ENCODE assay signal across 9 mouse cellular contexts in genomic region chr1:119420984-119421575, GRCm38 (mm10). TPM values are rescaled to one million over a fixed set of nuclear protein-coding genes. Genes with fewer than 3 reads are reported as not detected.
DNase-seq lines count a peak whose midpoint lies in the region; ATAC-seq and TF ChIP-seq lines count a peak whose summit lies in the region.
"Had no signal": no experiment of that assay in that cellular context is flagged by ENCODE, and none has a peak within 500 bp of the region (broad histone marks: within the 10 kb centered on the region; RNA-seq: fewer than 3 reads in every experiment).

No protein-coding gene starts in this region.

- DNase-seq in embryonic facial prominence, embryonic 14.5 days (ENCODE audit: low spot score), result peak; percentile 36
- DNase-seq in hindbrain, embryonic 11.5 days (ENCODE audit: low spot score), result peak; percentile 51

- WGBS in embryonic facial prominence, embryonic 14.5 days, result under 1% methylated on average over 19 of the region's 78 CpGs
- WGBS in hindbrain, embryonic 11.5 days, result 0% methylated on average over 42 of the region's 78 CpGs
- WGBS in liver, embryonic 12.5 days (ENCODE audit: insufficient replicate concordance), result 2% methylated on average over 63 of the region's 78 CpGs
- WGBS in neural tube, embryonic 14.5 days, result 1% methylated on average over 32 of the region's 78 CpGs

- H3K36me3 ChIP-seq in erythroblast, embryonic 14.5 days (ENCODE audit: control insufficient read depth), result no peaks in the 10 kb centered on the region
- 0 out of 2 replicates have a peak, but pooled peaks cover 6% of the 10 kb centered on the region for H3K36me3 ChIP-seq in ES-Bruce4 (ENCODE audit: control insufficient read depth, insufficient read depth, low read length, poor library complexity, severe bottlenecking)
- no peaks in the 10 kb centered on the region for H3K36me3 ChIP-seq in embryonic facial prominence, embryonic 14.5 days (ENCODE audit: control insufficient read depth, insufficient read depth, low read length)
- no peaks in the 10 kb centered on the region for H3K36me3 ChIP-seq in hindbrain, embryonic 11.5 days (ENCODE audit: control insufficient read depth, insufficient read depth, low read length)
- no peaks in the 10 kb centered on the region for H3K36me3 ChIP-seq in liver, embryonic 12.5 days
- no peaks in the 10 kb centered on the region for H3K36me3 ChIP-seq in neural tube, embryonic 14.5 days (ENCODE audit: control insufficient read depth, insufficient read depth, low read length)

- no peak for TF ChIP-seq EP300 in ES-Bruce4 (IDR thresholded peaks at IDR 0.05; ENCODE audit: insufficient read depth, low read depth, low read length)

- TF ChIP-seq CTCF in ES-Bruce4 (IDR thresholded peaks at IDR 0.05; ENCODE audit: low read depth, low read length), result no peak

- no peaks in the 10 kb centered on the region; the same call in 1 of the 2 replicates for H3K4me1 ChIP-seq in erythroblast, embryonic 14.5 days (ENCODE audit: control insufficient read depth)
- no peaks in the 10 kb centered on the region for H3K4me1 ChIP-seq in ES-Bruce4 (ENCODE audit: control insufficient read depth, insufficient read depth, low read length)
- peaks cover 12% of the 10 kb centered on the region for H3K4me1 ChIP-seq in embryonic facial prominence, embryonic 14.5 days (ENCODE audit: control insufficient read depth, insufficient read depth, low read length)
- peaks cover 11% of the 10 kb centered on the region for H3K4me1 ChIP-seq in hindbrain, embryonic 11.5 days (replicated peaks; ENCODE audit: control insufficient read depth, insufficient read depth, low read length)
- peaks cover 19% of the 10 kb centered on the region for H3K4me1 ChIP-seq in liver, embryonic 12.5 days
- peaks cover 17% of the 10 kb centered on the region for H3K4me1 ChIP-seq in neural tube, embryonic 14.5 days (ENCODE audit: control insufficient read depth, insufficient read depth, low read length)

- peak overlapping the region; percentile 38 for H3K4me3 ChIP-seq in erythroblast, embryonic 14.5 days (replicated peaks)
- peak overlapping the region; percentile 78 for H3K4me3 ChIP-seq in ES-Bruce4 (ENCODE audit: low read depth, low read length)
- H3K4me3 ChIP-seq in embryonic facial prominence, embryonic 14.5 days (ENCODE audit: low read depth, low read length), result peak overlapping the region; percentile 67
- H3K4me3 ChIP-seq in hindbrain, embryonic 11.5 days (ENCODE audit: low read depth, low read length), result peak overlapping the region; percentile 60
- peak overlapping the region; percentile 52 for H3K4me3 ChIP-seq in liver, embryonic 12.5 days
- peak overlapping the region; percentile 59 for H3K4me3 ChIP-seq in neural tube, embryonic 14.5 days (ENCODE audit: low read depth, low read length)

- H3K4me2 ChIP-seq in embryonic facial prominence, embryonic 14.5 days (ENCODE audit: low read depth, low read length), result peak overlapping the region; percentile 100
- H3K4me2 ChIP-seq in hindbrain, embryonic 11.5 days (replicated peaks; ENCODE audit: low read depth, low read length), result peak overlapping the region; percentile 99
- H3K4me2 ChIP-seq in liver, embryonic 12.5 days, result peak overlapping the region; percentile 75
- H3K4me2 ChIP-seq in neural tube, embryonic 14.5 days (ENCODE audit: low read depth, low read length), result peak overlapping the region; percentile 99

- peak overlapping the region; percentile 93 for H3K9ac ChIP-seq in ES-Bruce4 (ENCODE audit: low read depth, poor library complexity, severe bottlenecking)
- peak overlapping the region; percentile 65 for H3K9ac ChIP-seq in embryonic facial prominence, embryonic 14.5 days (ENCODE audit: low read depth, low read length)
- peak overlapping the region; percentile 64 for H3K9ac ChIP-seq in hindbrain, embryonic 11.5 days (ENCODE audit: low read depth, low read length)
- H3K9ac ChIP-seq in liver, embryonic 12.5 days, result no peak overlapping the region
- peak overlapping the region; percentile 74 for H3K9ac ChIP-seq in neural tube, embryonic 14.5 days (replicated peaks; ENCODE audit: low read depth, low read length)

- no peak for ATAC-seq in erythroblast, adult 5-6 weeks (replicated peaks; ENCODE audit: low FRiP score, poor library complexity, severe bottlenecking)
- ATAC-seq in embryonic facial prominence, embryonic 14.5 days (ENCODE audit: low read depth), result peak; percentile 34
- peak; percentile 33 for ATAC-seq in hindbrain, embryonic 11.5 days (ENCODE audit: low FRiP score)
- ATAC-seq in liver, embryonic 12.5 days, result no peak
- ATAC-seq in neural tube, embryonic 14.5 days (ENCODE audit: low read depth), result peak; percentile 45
- no peak for ATAC-seq in erythroid progenitor cell, adult 5-6 weeks (replicated peaks; ENCODE audit: low FRiP score, poor library complexity, severe bottlenecking)

- H3K27ac ChIP-seq in ES-Bruce4 (ENCODE audit: insufficient read depth, low read length), result no peak overlapping the region
- no peak overlapping the region for H3K27ac ChIP-seq in embryonic facial prominence, embryonic 14.5 days (replicated peaks; ENCODE audit: low read depth, low read length)
- no peak overlapping the region for H3K27ac ChIP-seq in hindbrain, embryonic 11.5 days (ENCODE audit: low read depth, low read length)
- no peak overlapping the region for H3K27ac ChIP-seq in liver, embryonic 12.5 days
- H3K27ac ChIP-seq in neural tube, embryonic 14.5 days (ENCODE audit: low read depth, low read length), result peak overlapping the region; percentile 64

- peaks cover 82% of the 10 kb centered on the region for H3K27me3 ChIP-seq in erythroblast, embryonic 14.5 days (ENCODE audit: control insufficient read depth)
- H3K27me3 ChIP-seq in ES-Bruce4 (ENCODE audit: control insufficient read depth, insufficient read depth, low read length, poor library complexity, severe bottlenecking), result no peaks in the 10 kb centered on the region
- peaks cover 92% of the 10 kb centered on the region for H3K27me3 ChIP-seq in embryonic facial prominence, embryonic 14.5 days (replicated peaks; ENCODE audit: control insufficient read depth, insufficient read depth, low read length)
- H3K27me3 ChIP-seq in hindbrain, embryonic 11.5 days (ENCODE audit: control insufficient read depth, insufficient read depth, low read length), result peaks cover 59% of the 10 kb centered on the region
- peaks cover 98% of the 10 kb centered on the region for H3K27me3 ChIP-seq in liver, embryonic 12.5 days (replicated peaks)
- peaks cover 36% of the 10 kb centered on the region for H3K27me3 ChIP-seq in neural tube, embryonic 14.5 days (ENCODE audit: control insufficient read depth, insufficient read depth, low read length)
- H3K27me3 ChIP-seq: CH12.LX had no signal

- TF ChIP-seq POLR2A in ES-Bruce4 (IDR thresholded peaks at IDR 0.05; ENCODE audit: insufficient read depth, low read length), result no peak

- H3K9me3 ChIP-seq in erythroblast, embryonic 14.5 days (ENCODE audit: control insufficient read depth, low read length), result no peaks in the 10 kb centered on the region
- H3K9me3 ChIP-seq in ES-Bruce4 (replicated peaks; ENCODE audit: control insufficient read depth, insufficient read depth, low read length, poor library complexity, severe bottlenecking), result no peaks in the 10 kb centered on the region
- no peaks in the 10 kb centered on the region for H3K9me3 ChIP-seq in embryonic facial prominence, embryonic 14.5 days (ENCODE audit: control insufficient read depth, low read length)
- no peaks in the 10 kb centered on the region for H3K9me3 ChIP-seq in hindbrain, embryonic 11.5 days (ENCODE audit: control insufficient read depth, low read length)
- H3K9me3 ChIP-seq in liver, embryonic 12.5 days (replicated peaks), result no peaks in the 10 kb centered on the region
- no peaks in the 10 kb centered on the region for H3K9me3 ChIP-seq in neural tube, embryonic 14.5 days (ENCODE audit: control insufficient read depth, low read length)

RNA-seq across cellular contexts. Expression of gene Inhbb, which starts 1.0 kb away (rescaled TPM):
- 0.01 TPM in 1 of 2 replicates, not detected in the other for polyA plus RNA-seq in erythroblast, embryonic 14.5 days (2012)
- total RNA-seq in erythroblast, adult 5-6 weeks (2015; ENCODE audit: low replicate concordance), result not detected in 2 replicates
- total RNA-seq in erythroblast, adult 5-6 weeks (2017; ENCODE audit: low replicate concordance), result not detected in 2 replicates
- 1.2 and 1.9 TPM in 2 replicates for polyA plus RNA-seq in ES-Bruce4 (2011; ENCODE audit: insufficient read depth, insufficient read length, low read depth, missing spikeins)
- 1.3 TPM in 2 replicates for polyA plus RNA-seq in embryonic facial prominence, embryonic 14.5 days (2014; fragmentation: Nextera tagmentation; extraction: Ambion mirVana)
- polyA plus RNA-seq in hindbrain, embryonic 11.5 days (2014; fragmentation: Nextera tagmentation; extraction: Ambion mirVana), result 0.32 and 1.0 TPM in 2 replicates
- 0.17 and 0.24 TPM in 2 replicates for polyA plus RNA-seq in liver, embryonic 12.5 days (2016; fragmentation: Nextera tagmentation; extraction: Ambion mirVana)
- 2.4 and 2.7 TPM in 2 replicates for polyA plus RNA-seq in neural tube, embryonic 14.5 days (2014; fragmentation: Nextera tagmentation; extraction: Ambion mirVana)
- not detected in 2 replicates for total RNA-seq in erythroid progenitor cell, adult 5-6 weeks (2015; ENCODE audit: low replicate concordance)
- not detected in 2 replicates for total RNA-seq in erythroid progenitor cell, adult 5-6 weeks (2017; ENCODE audit: low replicate concordance)
- total RNA-seq: CH12.LX had no signal

Comparison
In these comparisons a context has a peak if more than half of its experiments do, and no peak if none do; other contexts are left out.
1. ATAC-seq: peak in embryonic facial prominence, embryonic 14.5 days (single experiment), hindbrain, embryonic 11.5 days (single experiment) and neural tube, embryonic 14.5 days (single experiment); none in erythroblast, adult 5-6 weeks (single experiment), liver, embryonic 12.5 days (single experiment) and erythroid progenitor cell, adult 5-6 weeks (single experiment).
2. Peak in every context shown above with its lines, with median percentiles within 50 percentile points of each other: H3K4me3 ChIP-seq and H3K4me2 ChIP-seq.